Mouse (Mus musculus) intestine, postnatal 0 days (tissue): ENCODE measurements around the gene Entpd7. TPM values are rescaled to one million over a fixed set of nuclear protein-coding genes. Genes with fewer than 3 reads are reported as not detected.

ENCODE experiments used
- ATAC-seq: fragments of 200-750 bp; cut with Nextera tagmentation; 2 replicates; pipeline ENCODE4 v1.8.0; 2017; ENCODE audit warnings: mild to moderate bottlenecking, moderate TSS enrichment, moderate library complexity
- H3K27ac ChIP-seq: fragments of 300-500 bp; sonication (generic); 2 replicates; pipeline ENCODE4 v1.5.1; 2014; ENCODE audit warnings: mild to moderate bottlenecking, low read depth, low read length, moderate library complexity
- H3K27me3 ChIP-seq: fragments of 300-500 bp; sonication (generic); replicated peaks from 2 replicates; pipeline ENCODE4 v1.6.1; 2014; ENCODE audit warnings: low read length, mixed read lengths; ENCODE audit not compliant: control insufficient read depth, insufficient read depth
- H3K36me3 ChIP-seq: fragments of 300-500 bp; sonication (generic); 2 replicates; pipeline ENCODE4 v1.6.1; 2014; ENCODE audit warnings: mild to moderate bottlenecking, moderate library complexity; ENCODE audit not compliant: control insufficient read depth, insufficient read depth
- H3K4me1 ChIP-seq: fragments of 300-500 bp; sonication (generic); replicated peaks from 2 replicates; pipeline ENCODE4 v1.6.1; 2014; ENCODE audit warnings: antibody characterized with exemption, low read length, mixed read lengths; ENCODE audit not compliant: control insufficient read depth, insufficient read depth
- H3K4me2 ChIP-seq: fragments of 300-500 bp; sonication (generic); replicated peaks from 2 replicates; pipeline ENCODE4 v1.6.1; 2014; ENCODE audit warnings: low read depth, mild to moderate bottlenecking, moderate library complexity
- H3K4me3 ChIP-seq: fragments of 300-500 bp; sonication (generic); 2 replicates; pipeline ENCODE4 v1.5.1; 2014; ENCODE audit warnings: low read depth, low read length
- H3K9ac ChIP-seq: fragments of 300-500 bp; sonication (generic); 2 replicates; pipeline ENCODE4 v1.6.1; 2014; ENCODE audit warnings: mild to moderate bottlenecking, low read depth, low read length
- H3K9me3 ChIP-seq: fragments of 300-500 bp; sonication (generic); 2 replicates; pipeline ENCODE4 v1.6.1; 2016; ENCODE audit warnings: mixed run types; ENCODE audit not compliant: control insufficient read depth
- CTCF ChIP-seq: sonication (generic); IDR thresholded peaks from 2 replicates; pipeline ENCODE4 v1.5.1; 2016; ENCODE audit warnings: low read depth, mild to moderate bottlenecking, control low read depth, antibody characterized with exemption, moderate library complexity
- WGBS: fragments of 180-500 bp; shearing (Covaris S2); extraction: QIAGEN DNeasy Blood & Tissue Kit; methylation state at CpG from one replicate; pipeline ENCODE4 v1.1.7; 2014; 5-methylcytosine and 5-hydroxymethylcytosine counted together
- polyA plus RNA-seq: library from polyadenylated mRNA; unstranded; fragments of >200 nt; fragmentation: Nextera tagmentation; extraction: Ambion mirVana; gene quantifications from 2 replicates; pipeline ENCODE4 v1.2.1, GENCODE M21; 2015

The Entpd7 gene
- polyA plus RNA-seq, 1 experiment from 2014 or later: 65.2 TPM

GRCm38 (mm10) chr19:43679474-43679981 is 9.9 kb upstream of the Entpd7 start:
- H3K27me3 ChIP-seq: no peaks in the 10 kb centered on the region
- peaks cover 6% of the 10 kb centered on the region; the same call in 1 of the 2 replicates for H3K4me1 ChIP-seq
- no peak overlapping the region for H3K9ac ChIP-seq
- H3K36me3 ChIP-seq: no peaks in the 10 kb centered on the region; the same call in 1 of the 2 replicates
- no peak for ATAC-seq
- H3K9me3 ChIP-seq: no peaks in the 10 kb centered on the region
- H3K27ac ChIP-seq: no peak overlapping the region; the same call in 1 of the 2 replicates
- H3K4me2 ChIP-seq: no peak overlapping the region
- no peak for TF ChIP-seq CTCF
- WGBS: 63% methylated on average over 10 of the region's 10 CpGs
- H3K4me3 ChIP-seq: no peak overlapping the region

- Histone ChIP-seq H3K4me2 (no peak overlapping the region), H3K4me3 (no peak overlapping the region), H3K36me3 (no peaks in the 10 kb centered on the region; the same call in 1 of the 2 replicates), H3K27ac (no peak overlapping the region), H3K9me3 (no peaks in the 10 kb centered on the region), H3K4me1 (peaks cover 2% of the 10 kb centered on the region; the same call in 1 of the 2 replicates), H3K9ac (no peak overlapping the region), H3K27me3 (no peaks in the 10 kb centered on the region)
- ATAC-seq: no peak
- WGBS: 76% methylated on average over 4 of the region's 4 CpGs
- TF ChIP-seq CTCF: no peak
Observed at GRCm38 (mm10) chr19:43681541-43681940, 7.9 kb upstream of the Entpd7 start.

- 81% methylated on average over 14 of the region's 14 CpGs for WGBS
Observed at GRCm38 (mm10) chr19:43692815-43693214, 3.3 kb downstream of the Entpd7 start.

GRCm38 (mm10) chr19:43695514-43695964 is 6.1 kb downstream of the Entpd7 start:
- H3K4me3 ChIP-seq: no peak overlapping the region
- H3K9ac ChIP-seq: no peak overlapping the region
- H3K4me2 ChIP-seq: 0 out of 2 replicates have a peak overlapping the region, but pooled peaks have one; percentile 4
- H3K9me3 ChIP-seq: no peaks in the 10 kb centered on the region
- peak overlapping the region; percentile 94 for H3K27ac ChIP-seq
- H3K36me3 ChIP-seq: peaks cover 17% of the 10 kb centered on the region; the same call in 1 of the 2 replicates
- WGBS: 21% methylated on average over 10 of the region's 10 CpGs
- H3K4me1 ChIP-seq: 0 out of 2 replicates have a peak, but pooled peaks cover 4% of the 10 kb centered on the region
- H3K27me3 ChIP-seq: no peaks in the 10 kb centered on the region
- ATAC-seq: peak; percentile 84
- TF ChIP-seq CTCF: no peak

More at GRCm38 (mm10) chr19:43692815-43693214, 3.3 kb downstream of the Entpd7 start:
- Histone ChIP-seq H3K27ac (no peak overlapping the region), H3K9ac (no peak overlapping the region), H3K27me3 (no peaks in the 10 kb centered on the region), H3K9me3 (no peaks in the 10 kb centered on the region), H3K4me3 (no peak overlapping the region), H3K4me1 (0 out of 2 replicates have a peak, but pooled peaks cover 4% of the 10 kb centered on the region), H3K4me2 (peak overlapping the region; percentile 38), H3K36me3 (peaks cover 8% of the 10 kb centered on the region; the same call in 1 of the 2 replicates)
- ATAC-seq: no peak
- TF ChIP-seq CTCF: no peak

- ATAC-seq: no peak
- no peaks in the 10 kb centered on the region for H3K9me3 ChIP-seq
- WGBS: 68% methylated on average over 5 of the region's 5 CpGs
- H3K4me3 ChIP-seq: no peak overlapping the region
- H3K27me3 ChIP-seq: no peaks in the 10 kb centered on the region
- no peak overlapping the region for H3K9ac ChIP-seq
- TF ChIP-seq CTCF: no peak
- H3K4me1 ChIP-seq: 0 out of 2 replicates have a peak, but pooled peaks cover 4% of the 10 kb centered on the region
- H3K36me3 ChIP-seq: peaks cover 23% of the 10 kb centered on the region
- peak overlapping the region; percentile 68 for H3K27ac ChIP-seq
- H3K4me2 ChIP-seq: no peak overlapping the region
Observed at GRCm38 (mm10) chr19:43697666-43698370, 8.3 kb downstream of the Entpd7 start.

GRCm38 (mm10) chr19:43699021-43699762 is 9.7 kb downstream of the Entpd7 start:
- no peaks in the 10 kb centered on the region for H3K9me3 ChIP-seq
- no peak overlapping the region for H3K9ac ChIP-seq
- 42% methylated on average over 11 of the region's 11 CpGs for WGBS
- H3K27me3 ChIP-seq: no peaks in the 10 kb centered on the region
- no peak overlapping the region for H3K4me3 ChIP-seq
- H3K27ac ChIP-seq: peak overlapping the region; percentile 46; the same call in 1 of the 2 replicates
- no peak for ATAC-seq
- TF ChIP-seq CTCF: no peak
- H3K36me3 ChIP-seq: peaks cover 29% of the 10 kb centered on the region
- H3K4me1 ChIP-seq: no peaks in the 10 kb centered on the region
- no peak overlapping the region for H3K4me2 ChIP-seq
